Mouse (Mus musculus) MEL (cell line): ENCODE measurements around the gene Bub1. TPM values are rescaled to one million over a fixed set of nuclear protein-coding genes. Genes with fewer than 3 reads are reported as not detected.

Experiments
- DNase-seq: peaks from one replicate; pipeline ENCODE4 v3.0.0; 2011; ENCODE audit warnings: low read depth, low spot score
- H3K27ac ChIP-seq: 2 replicates; pipeline ENCODE4 v1.5.1; 2012; ENCODE audit warnings: low read depth, mild to moderate bottlenecking, control low read depth, low read length, moderate library complexity; ENCODE audit not compliant: control insufficient read depth
- H3K27me3 ChIP-seq, 2 experiments: fragments of 150-350 bp in 1 of 2; sonication (generic) in 1 of 2; 2 replicates each; pipeline ENCODE4 v1.6.1; 2012; ENCODE audit warnings: low read length in 2 of 2, mild to moderate bottlenecking in 2 of 2, improper control_type of control experiment in 1 of 2, moderate library complexity in 1 of 2; ENCODE audit not compliant: insufficient read depth in 2 of 2, control insufficient read depth in 1 of 2
- H3K36me3 ChIP-seq, 2 experiments: 2 replicates each; pipeline ENCODE4 v1.6.1; 2012 to 2014; ENCODE audit warnings: low read length in 2 of 2, improper control_type of control experiment in 1 of 2, inconsistent platforms in 1 of 2, mild to moderate bottlenecking in 1 of 2; ENCODE audit not compliant: insufficient read depth in 2 of 2, control insufficient read depth in 1 of 2
- H3K4me1 ChIP-seq, 2 experiments: fragments of 150-350 bp in 1 of 2; sonication (generic) in 1 of 2; 2 replicates each; pipeline ENCODE4 v1.6.1; 2012; ENCODE audit warnings: low read length in 2 of 2, improper control_type of control experiment in 1 of 2, mild to moderate bottlenecking in 1 of 2; ENCODE audit not compliant: insufficient read depth in 2 of 2, control insufficient read depth in 1 of 2
- H3K4me3 ChIP-seq, 2 experiments: fragments of 150-350 bp in 1 of 2; sonication (generic) in 1 of 2; 2 replicates each; pipeline ENCODE4 v1.5.1; 2012; ENCODE audit warnings: low read depth in 2 of 2, low read length in 2 of 2, mild to moderate bottlenecking in 2 of 2, moderate library complexity in 2 of 2, control low read depth in 1 of 2, improper control_type of control experiment in 1 of 2; ENCODE audit not compliant: control insufficient read depth in 1 of 2, insufficient read depth in 1 of 2
- H3K79me2 ChIP-seq: 2 replicates; pipeline ENCODE4 v1.6.1; 2012; ENCODE audit warnings: mild to moderate bottlenecking, low read length, moderate library complexity; ENCODE audit not compliant: control insufficient read depth, poor library complexity, insufficient read depth
- H3K9ac ChIP-seq: 2 replicates; pipeline ENCODE4 v1.6.1; 2012; ENCODE audit warnings: low read depth, mild to moderate bottlenecking, control low read depth, low read length, moderate library complexity; ENCODE audit not compliant: control insufficient read depth, poor library complexity, severe bottlenecking
- H3K9me3 ChIP-seq: fragments of 150-350 bp; sonication (generic); replicated peaks from 2 replicates; pipeline ENCODE4 v1.6.1; 2012; ENCODE audit warnings: mild to moderate bottlenecking, low read length, improper control_type of control experiment, moderate library complexity; ENCODE audit not compliant: insufficient read depth
- GABPA ChIP-seq: IDR thresholded peaks from 2 replicates; pipeline ENCODE4 v1.6.1; 2012; ENCODE audit warnings: low read depth, mild to moderate bottlenecking, inconsistent platforms, low read length, improper control_type of control experiment, moderate library complexity
- KAT2A ChIP-seq: conservative IDR thresholded peaks from 2 replicates; pipeline ENCODE4 v1.6.1; 2012; ENCODE audit warnings: low read depth, low read length, improper control_type of control experiment, inconsistent platforms
- MAFK ChIP-seq: IDR thresholded peaks from 2 replicates; pipeline ENCODE4 v1.6.1; 2011; ENCODE audit warnings: low read depth, mild to moderate bottlenecking, low read length, improper control_type of control experiment, borderline replicate concordance
- MEF2A ChIP-seq: IDR thresholded peaks from 2 replicates; pipeline ENCODE4 v1.6.1; 2014; ENCODE audit warnings: low read depth, mild to moderate bottlenecking, inconsistent platforms, low read length, improper control_type of control experiment; ENCODE audit not compliant: poor library complexity, insufficient replicate concordance, severe bottlenecking; ENCODE audit errors: extremely low read depth
- MXI1 ChIP-seq: IDR thresholded peaks from 2 replicates; pipeline ENCODE4 v1.6.1; 2011; ENCODE audit warnings: mild to moderate bottlenecking, low read depth, low read length, improper control_type of control experiment
- MYC ChIP-seq: IDR thresholded peaks from 2 replicates; pipeline ENCODE4 v1.6.1; 2011; ENCODE audit warnings: low read depth, mild to moderate bottlenecking, low read length, improper control_type of control experiment, moderate library complexity
- NELFE ChIP-seq: IDR thresholded peaks from 2 replicates; pipeline ENCODE4 v1.6.1; 2011; ENCODE audit warnings: low read depth, low read length, improper control_type of control experiment
- POLR2A ChIP-seq, 2 experiments: IDR thresholded peaks; 2 replicates each; pipeline ENCODE4 v1.6.1; 2011 to 2012; ENCODE audit warnings: low read length in 2 of 2, mild to moderate bottlenecking in 2 of 2, control low read depth in 1 of 2, improper control_type of control experiment in 1 of 2, low read depth in 1 of 2, moderate library complexity in 1 of 2; ENCODE audit not compliant: control insufficient read depth in 1 of 2, insufficient read depth in 1 of 2, poor library complexity in 1 of 2
- RAD21 ChIP-seq: IDR thresholded peaks from 2 replicates; pipeline ENCODE4 v1.6.1; 2011; ENCODE audit warnings: mild to moderate bottlenecking, low read depth, low read length, improper control_type of control experiment
- SIN3A ChIP-seq: IDR thresholded peaks from 2 replicates; pipeline ENCODE4 v1.6.1; 2012; ENCODE audit warnings: low read length, improper control_type of control experiment, inconsistent platforms
- ZKSCAN1 ChIP-seq: IDR thresholded peaks from 2 replicates; pipeline ENCODE4 v1.6.1; 2012; ENCODE audit warnings: low read depth, mild to moderate bottlenecking, inconsistent platforms, low read length, improper control_type of control experiment, moderate library complexity
- polyA plus RNA-seq, 2 experiments: library from polyadenylated mRNA; stranded (reverse) in 1 of 2; unstranded in 1 of 2; fragments of >175 nt in 1 of 2; fragments of >200 nt in 1 of 2; gene quantifications; 2 replicates each; pipeline versions ENCODE4 v1.2.1 to v1.2.4; 2012; ENCODE audit warnings: low replicate concordance in 2 of 2, low read depth in 1 of 2; ENCODE audit not compliant: insufficient read length in 2 of 2, insufficient read depth in 1 of 2, missing spikeins in 1 of 2
- total RNA-seq: library from RNA; depleted of rRNA; stranded (reverse); fragments of 300-350 nt; gene quantifications from 2 replicates; pipeline ENCODE4 v1.2.3, GENCODE M21; 2012

The Bub1 gene
- total and polyA plus RNA-seq, 3 experiments, result 34.6 to 618 (median 57.2) TPM

- peak; percentile 31; the same call in 1 of the 2 replicates for TF ChIP-seq MXI1
- TF ChIP-seq MEF2A, result no peak
- no peak for TF ChIP-seq MYC
Measured at GRCm38 (mm10) chr2:127831401-127832102, at the start of gene Bub1 (continued).

- H3K4me3 ChIP-seq, result no peak overlapping the region
- peaks cover 0 to 5% of the 10 kb centered on the region in 2 experiments; a peak in 2 of 4 replicates for H3K27me3 ChIP-seq
- no peaks in the 10 kb centered on the region for H3K36me3 ChIP-seq
- DNase-seq, result no peak
- no peaks in the 10 kb centered on the region for H3K79me2 ChIP-seq
- no peak for TF ChIP-seq MXI1
- no peaks in the 10 kb centered on the region for H3K9me3 ChIP-seq
- no peak overlapping the region for H3K27ac ChIP-seq
- H3K4me1 ChIP-seq, result peaks cover 0 to 2% of the 10 kb centered on the region in 2 experiments; a peak in 1 of 4 replicates
- H3K9ac ChIP-seq, result no peak overlapping the region
Measured at GRCm38 (mm10) chr2:127881063-127881462, 49.4 kb upstream of the Bub1 start.

- peaks cover 2 to 3% of the 10 kb centered on the region in 2 experiments; a peak in 2 of 4 replicates for H3K4me1 ChIP-seq
- no peak for TF ChIP-seq RAD21
- no peak for TF ChIP-seq GABPA
- TF ChIP-seq MAFK, result no peak
- TF ChIP-seq MYC, result no peak
- no peak for TF ChIP-seq POLR2A (IDR thresholded peaks at IDR 0.05; ENCODE audit: control insufficient read depth in 1 of 2, insufficient read depth in 1 of 2, low read depth in 1 of 2, low read length in 2 of 2, poor library complexity in 1 of 2)
- TF ChIP-seq NELFE, result no peak
- TF ChIP-seq KAT2A, result no peak
- TF ChIP-seq ZKSCAN1, result no peak
- TF ChIP-seq SIN3A, result no peak
- TF ChIP-seq, all 39 proteins: peak for 0
- no peak for DNase-seq
Measured at GRCm38 (mm10) chr2:127864381-127864780, 32.7 kb upstream of the Bub1 start.

More at GRCm38 (mm10) chr2:127864381-127864780, 32.7 kb upstream of the Bub1 start:
- no peak overlapping the region for H3K27ac ChIP-seq
- peaks cover 0 to 1% of the 10 kb centered on the region in 2 experiments; a peak in 2 of 4 replicates for H3K27me3 ChIP-seq
- peaks cover 0 to 5% of the 10 kb centered on the region in 2 experiments; a peak in 2 of 4 replicates for H3K36me3 ChIP-seq
- H3K9me3 ChIP-seq, result no peaks in the 10 kb centered on the region
- H3K9ac ChIP-seq, result no peak overlapping the region
- H3K79me2 ChIP-seq, result no peaks in the 10 kb centered on the region
- H3K4me3 ChIP-seq, result no peak overlapping the region
